Mouse (Mus musculus) limb, embryonic 12.5 days (tissue): ENCODE results near the gene Setx. TPM values are rescaled to one million over a fixed set of nuclear protein-coding genes. Genes with fewer than 3 reads are reported as not detected.
A peak's percentile ranks its signal among the peaks of the same experiment; 100 is the strongest.
"Not testable (repeated sequence)": the region's sequence is repeated elsewhere in the genome, so short reads cannot be mapped to it uniquely, and the experiment has no call there.

Experiments
- ATAC-seq: fragments of 200-750 bp; cut with Nextera tagmentation; 2 replicates; pipeline ENCODE4 v1.8.0; 2017; ENCODE audit warnings: low read depth, moderate TSS enrichment; ENCODE audit not compliant: insufficient number of reproducible peaks, insufficient read depth, low FRiP score, low TSS enrichment
- H3K27ac ChIP-seq: fragments of 300-500 bp; sonication (generic); 2 replicates; pipeline ENCODE4 v1.5.1; 2016; ENCODE audit warnings: mild to moderate bottlenecking, moderate library complexity
- H3K27me3 ChIP-seq: fragments of 300-500 bp; sonication (generic); 2 replicates; pipeline ENCODE4 v1.6.1; 2016; ENCODE audit warnings: mild to moderate bottlenecking, moderate library complexity
- H3K36me3 ChIP-seq: fragments of 300-500 bp; sonication (generic); 2 replicates; pipeline ENCODE4 v1.6.1; 2016; ENCODE audit warnings: mild to moderate bottlenecking, moderate library complexity
- H3K4me1 ChIP-seq: fragments of 300-500 bp; sonication (generic); replicated peaks from 2 replicates; pipeline ENCODE4 v1.6.1; 2016
- H3K4me2 ChIP-seq: fragments of 300-500 bp; sonication (generic); 2 replicates; pipeline ENCODE4 v1.6.1; 2016; ENCODE audit warnings: mild to moderate bottlenecking, moderate library complexity
- H3K4me3 ChIP-seq: fragments of 300-500 bp; sonication (generic); replicated peaks from 2 replicates; pipeline ENCODE4 v1.5.1; 2016; ENCODE audit warnings: mild to moderate bottlenecking
- H3K9ac ChIP-seq: fragments of 300-500 bp; sonication (generic); replicated peaks from 2 replicates; pipeline ENCODE4 v1.6.1; 2016; ENCODE audit warnings: mild to moderate bottlenecking, moderate library complexity
- H3K9me3 ChIP-seq: fragments of 300-500 bp; sonication (generic); 2 replicates; pipeline ENCODE4 v1.6.1; 2016; ENCODE audit warnings: mild to moderate bottlenecking, moderate library complexity
- WGBS: fragments of 180-500 bp; shearing (Covaris S2); methylation state at CpG from one replicate; pipeline ENCODE4 v1.1.7; 2016; 5-methylcytosine and 5-hydroxymethylcytosine counted together
- polyA plus RNA-seq: library from polyadenylated mRNA; unstranded; fragments of >200 nt; fragmentation: Nextera tagmentation; extraction: Ambion mirVana; gene quantifications from 2 replicates; pipeline ENCODE4 v1.2.1, GENCODE M21; 2016

Gene Setx
- polyA plus RNA-seq, 1 experiment from 2014 or later: 14.8 TPM

DNA sequence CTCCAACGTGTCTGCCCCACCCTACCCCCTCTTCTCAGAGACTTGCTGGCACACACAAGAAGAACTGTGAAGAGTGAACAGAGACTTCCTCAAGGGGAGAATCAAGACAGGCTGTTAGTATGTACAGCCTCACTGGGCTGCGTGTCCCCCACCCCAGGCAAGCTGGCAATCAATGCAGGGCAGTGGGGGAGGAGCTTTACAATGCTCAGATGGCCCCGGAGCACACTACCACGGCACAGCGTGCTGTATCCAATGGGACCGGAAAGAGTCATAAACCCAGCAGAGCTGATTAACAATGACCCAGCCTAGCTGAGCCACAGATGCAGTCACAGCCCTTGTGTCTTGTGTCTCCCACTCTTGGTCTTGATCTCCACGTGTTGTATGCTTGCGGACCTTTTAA is 25.2 kb upstream of the Setx start:
- H3K36me3 ChIP-seq: no peaks in the 10 kb centered on the region
- no peak overlapping the region for H3K9ac ChIP-seq
- no peaks in the 10 kb centered on the region for H3K27me3 ChIP-seq
- no peak for ATAC-seq
- no peak overlapping the region for H3K4me3 ChIP-seq
- H3K9me3 ChIP-seq: no peaks in the 10 kb centered on the region
- no peak overlapping the region for H3K27ac ChIP-seq
- 40% methylated on average over 8 of the region's 8 CpGs for WGBS
- peaks cover 6% of the 10 kb centered on the region; the same call in 1 of the 2 replicates for H3K4me1 ChIP-seq
- no peak overlapping the region for H3K4me2 ChIP-seq

DNA sequence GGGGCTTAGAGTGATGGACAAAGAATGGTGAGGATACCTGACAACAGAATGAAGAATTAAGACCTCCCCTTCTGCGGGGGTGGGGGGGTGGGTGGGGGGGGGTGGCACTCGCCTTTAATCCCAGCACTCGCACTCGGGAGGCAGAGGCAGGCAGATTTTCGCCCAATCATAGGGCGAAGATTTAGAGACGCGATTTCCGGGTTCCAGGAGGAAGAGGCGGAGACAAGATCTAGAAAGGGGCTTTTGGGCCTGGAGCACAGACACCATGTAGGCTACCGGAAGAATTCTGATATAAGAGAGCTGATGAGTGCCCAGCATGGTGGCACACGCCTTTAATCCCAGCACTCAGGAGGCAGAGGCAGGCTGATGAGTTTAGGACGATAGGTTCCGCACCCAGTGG is 24.3 kb upstream of the Setx start:
- no peak for ATAC-seq
- WGBS: 87% methylated on average over 14 of the region's 14 CpGs
- Histone ChIP-seq H3K9me3 (no peaks in the 10 kb centered on the region), H3K4me2 (no peak overlapping the region), H3K27me3 (no peaks in the 10 kb centered on the region), H3K4me3 (no peak overlapping the region), H3K9ac (no peak overlapping the region), H3K4me1 (peaks cover 6% of the 10 kb centered on the region; the same call in 1 of the 2 replicates), H3K27ac (no peak overlapping the region), H3K36me3 (no peaks in the 10 kb centered on the region)

DNA sequence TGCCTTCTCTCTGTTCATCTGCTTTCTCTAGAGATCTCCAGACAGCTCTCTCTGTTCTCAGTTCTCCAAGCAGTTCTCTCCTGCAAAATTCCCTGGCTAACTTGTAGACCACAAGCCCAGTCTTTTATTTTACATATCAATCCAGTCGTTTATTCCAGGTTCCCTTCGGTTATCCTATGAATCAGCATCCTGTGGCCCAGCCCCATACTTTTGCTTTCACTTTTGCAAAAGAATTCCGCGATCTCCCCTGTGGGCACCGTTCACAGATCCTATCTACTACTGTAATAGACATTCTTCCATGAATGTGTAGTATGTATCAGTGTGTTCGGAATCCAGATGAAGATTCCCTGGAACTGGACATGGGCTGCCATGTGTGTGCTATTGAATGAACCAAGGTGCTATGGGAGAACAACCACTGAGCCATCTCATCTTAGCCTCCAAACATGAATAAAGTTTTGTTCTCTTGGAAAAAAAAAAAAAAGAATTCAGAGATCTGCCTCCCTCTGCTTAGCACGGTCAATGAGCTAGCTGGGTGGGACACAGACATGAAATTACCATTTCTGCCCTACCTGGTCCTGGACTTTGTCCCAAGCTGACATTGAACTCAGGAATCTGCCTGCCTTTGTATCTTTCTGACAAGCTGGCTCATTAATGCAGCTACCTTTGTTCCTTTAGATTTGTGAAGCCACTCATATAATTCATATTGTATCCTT is 23.0 kb upstream of the Setx start:
- 80% methylated on average over 7 of the region's 7 CpGs for whole genome bisulfite sequencing
- H3K9me3 ChIP-seq: no peaks in the 10 kb centered on the region
- no peak for ATAC-seq
- no peak overlapping the region for H3K4me3 ChIP-seq
- H3K4me2 ChIP-seq: no peak overlapping the region
- H3K4me1 ChIP-seq: peaks cover 6% of the 10 kb centered on the region; the same call in 1 of the 2 replicates
- H3K27ac ChIP-seq: no peak overlapping the region
- H3K36me3 ChIP-seq: no peaks in the 10 kb centered on the region
- no peaks in the 10 kb centered on the region for H3K27me3 ChIP-seq
- H3K9ac ChIP-seq: no peak overlapping the region; the same call in 1 of the 2 replicates

DNA sequence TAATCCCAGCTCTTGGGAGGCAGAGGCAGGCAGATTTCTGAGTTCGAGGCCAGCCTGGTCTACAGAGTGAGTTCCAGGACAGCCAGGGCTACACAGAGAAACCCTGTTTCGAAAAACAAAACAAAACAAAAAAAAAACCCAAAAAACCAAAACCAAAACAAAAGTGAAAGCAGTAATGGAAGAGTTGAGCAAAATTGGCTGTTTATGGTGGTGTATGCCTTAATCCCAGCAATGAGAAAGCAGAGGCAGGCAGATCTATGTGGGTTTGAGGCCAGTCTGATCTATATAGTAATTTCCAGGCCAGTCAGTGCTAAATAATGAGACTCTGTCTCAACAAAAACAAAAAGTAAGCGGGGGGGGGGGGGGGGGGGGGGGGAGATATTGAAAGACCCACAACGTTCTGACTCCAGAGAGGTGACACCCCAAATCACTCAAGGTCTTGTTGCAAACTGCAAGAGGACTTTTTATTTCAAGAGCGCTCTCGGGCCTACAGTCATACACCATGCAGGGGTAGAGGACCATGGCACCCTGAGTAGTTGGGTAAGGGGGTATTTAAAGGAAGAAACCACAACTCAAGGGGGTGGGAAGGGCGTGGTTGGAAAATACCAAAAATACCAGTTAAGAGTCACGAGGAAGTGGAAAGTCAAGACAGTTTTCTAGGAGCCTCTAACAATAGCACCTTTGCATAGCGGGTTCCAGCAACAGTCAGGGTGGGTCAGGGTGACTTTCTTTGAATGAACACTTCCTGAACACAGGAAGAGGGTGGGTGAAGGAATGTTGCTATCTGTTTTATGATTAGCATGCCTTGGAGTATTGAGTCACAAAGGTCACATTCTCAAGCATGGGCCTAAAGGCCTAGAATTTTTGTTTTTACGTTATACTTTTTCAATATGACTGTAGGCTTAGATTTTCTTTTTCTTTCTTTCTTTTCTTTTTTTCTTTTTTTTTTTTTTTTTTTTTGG is 21.3 kb upstream of the Setx start:
- not testable (repeated sequence) for H3K36me3 ChIP-seq, H3K27me3 ChIP-seq, ATAC-seq, H3K9me3 ChIP-seq, H3K4me2 ChIP-seq, H3K4me1 ChIP-seq, H3K27ac ChIP-seq, H3K9ac ChIP-seq, H3K4me3 ChIP-seq
- WGBS: 86% methylated on average over 9 of the region's 10 CpGs

DNA sequence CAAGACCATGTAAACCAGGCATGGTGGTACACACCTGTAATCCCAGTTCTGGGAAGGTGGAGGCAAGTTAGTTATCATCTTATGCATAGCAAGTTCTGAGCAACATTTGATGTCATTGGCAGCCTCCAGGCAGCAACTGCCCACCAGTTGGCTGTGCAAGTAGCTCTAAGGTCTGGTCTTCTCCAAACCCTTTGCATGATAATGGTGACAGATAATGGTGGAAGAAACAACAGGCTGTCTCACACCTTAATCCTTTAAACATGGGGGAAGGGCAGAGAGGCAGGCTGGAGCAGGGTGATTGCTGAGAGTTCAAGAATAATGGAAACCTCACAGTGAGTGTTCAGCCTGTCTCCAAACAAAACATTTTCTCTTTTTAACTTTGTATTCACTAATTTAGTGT is 3.0 kb upstream of the Setx start:
- H3K4me2 ChIP-seq: no peak overlapping the region
- peaks cover under 1% of the 10 kb centered on the region; the same call in 1 of the 2 replicates for H3K4me1 ChIP-seq
- no peak overlapping the region for H3K4me3 ChIP-seq
- no peaks in the 10 kb centered on the region for H3K36me3 ChIP-seq
- no peak overlapping the region for H3K27ac ChIP-seq
- ATAC-seq: no peak
- H3K9ac ChIP-seq: no peak overlapping the region
- no peaks in the 10 kb centered on the region for H3K27me3 ChIP-seq
- no peaks in the 10 kb centered on the region for H3K9me3 ChIP-seq

DNA sequence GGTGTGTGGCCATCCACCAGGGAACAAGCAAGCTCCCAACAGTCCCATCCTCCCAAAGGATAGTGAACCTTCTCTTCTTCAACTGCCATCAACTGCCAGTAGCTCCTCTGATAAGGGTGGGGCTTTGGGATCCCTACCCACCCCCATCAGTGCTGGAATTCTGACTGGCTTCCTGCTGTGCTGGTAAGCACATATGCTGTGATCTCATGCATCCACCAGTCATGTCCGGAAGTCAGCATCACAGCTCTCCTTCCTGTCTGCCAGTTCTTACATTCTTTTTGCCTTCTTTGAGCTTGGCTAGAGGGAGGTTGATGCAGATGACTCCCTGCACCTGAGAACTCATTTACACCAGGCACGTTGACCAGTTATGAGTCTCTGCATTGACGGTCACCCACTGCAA is 1.5 kb upstream of the Setx start:
- ATAC-seq: no peak
- Histone ChIP-seq H3K4me1 (peaks cover 10% of the 10 kb centered on the region), H3K9me3 (no peaks in the 10 kb centered on the region), H3K27ac (no peak overlapping the region), H3K36me3 (peaks cover 11% of the 10 kb centered on the region), H3K27me3 (no peaks in the 10 kb centered on the region), H3K4me2 (no peak overlapping the region), H3K9ac (no peak overlapping the region), H3K4me3 (no peak overlapping the region)
- 75% methylated on average over 3 of the region's 3 CpGs for WGBS

DNA sequence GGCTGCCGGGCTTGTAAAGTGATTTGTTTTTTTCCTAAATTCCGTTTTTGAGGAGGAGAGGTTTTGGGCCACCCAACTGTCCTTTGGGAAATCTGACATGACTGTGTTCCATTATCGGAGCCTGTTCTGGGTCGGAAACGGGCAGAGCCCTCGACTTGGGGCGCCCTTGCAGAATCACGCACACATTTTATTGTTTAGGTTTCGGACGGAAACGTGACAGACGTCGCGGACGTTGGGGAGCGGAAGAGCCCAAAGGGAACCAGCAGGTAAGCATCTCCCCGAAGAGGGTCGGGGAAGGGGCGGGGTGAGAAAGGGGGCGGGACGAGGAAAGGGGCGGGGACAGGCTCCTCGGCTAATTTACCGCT is 572 bp downstream of the Setx start:
- Histone ChIP-seq H3K27me3 (no peaks in the 10 kb centered on the region), H3K4me2 (peak overlapping the region; percentile 78), H3K36me3 (peaks cover 31% of the 10 kb centered on the region), H3K4me3 (peak overlapping the region; percentile 72), H3K27ac (peak overlapping the region; percentile 64), H3K4me1 (peaks cover 10% of the 10 kb centered on the region), H3K9me3 (no peaks in the 10 kb centered on the region), H3K9ac (peak overlapping the region; percentile 34; the same call in 1 of the 2 replicates)
- WGBS: under 1% methylated on average over 24 of the region's 24 CpGs
- ATAC-seq: no peak

DNA sequence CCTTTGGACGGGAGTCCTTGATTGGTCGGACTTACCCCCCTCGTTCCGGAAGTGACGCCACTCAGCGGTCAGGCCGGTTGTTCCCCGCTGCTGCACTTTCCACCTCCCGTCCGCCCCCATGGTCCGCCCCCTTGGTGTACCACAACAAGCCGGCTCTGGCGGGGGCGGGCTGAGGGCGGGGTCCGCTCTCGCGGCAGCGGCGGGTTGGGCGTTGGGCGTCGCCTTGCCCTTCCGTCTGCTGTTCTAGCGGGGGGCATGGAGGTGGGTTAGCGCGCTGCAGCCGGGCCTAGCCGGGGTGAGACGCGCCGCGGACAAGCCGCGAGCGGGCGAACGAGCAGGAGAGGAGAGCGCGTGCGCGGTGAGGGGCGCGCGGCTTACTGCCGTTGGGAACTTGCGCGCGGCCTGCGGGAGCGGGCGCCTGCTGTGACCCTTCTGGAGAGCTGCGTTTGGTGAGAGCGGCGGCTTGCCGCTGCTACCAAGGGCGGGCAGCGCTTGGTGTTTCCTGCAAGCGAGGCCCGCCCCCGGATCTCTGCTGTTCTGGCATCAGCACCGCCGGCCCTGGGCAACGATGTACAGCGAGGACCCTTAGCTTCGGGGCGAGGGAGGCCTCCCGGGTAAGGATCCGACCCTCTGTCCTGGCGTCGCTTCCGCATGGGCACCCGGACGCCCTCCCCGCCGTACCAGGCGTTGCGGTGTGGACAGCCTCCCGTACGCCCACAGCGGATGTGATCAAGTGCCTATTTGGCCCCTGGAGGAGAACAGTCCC is 1.1 kb downstream of the Setx start:
- Histone ChIP-seq H3K9ac (peak overlapping the region; percentile 76), H3K27me3 (no peaks in the 10 kb centered on the region), H3K9me3 (no peaks in the 10 kb centered on the region), H3K4me1 (peaks cover 10% of the 10 kb centered on the region), H3K27ac (peak overlapping the region; percentile 95), H3K4me3 (peak overlapping the region; percentile 72), H3K4me2 (peak overlapping the region; percentile 78), H3K36me3 (peaks cover 37% of the 10 kb centered on the region)
- WGBS: under 1% methylated on average over 80 of the region's 81 CpGs
- ATAC-seq: peak; percentile 98

DNA sequence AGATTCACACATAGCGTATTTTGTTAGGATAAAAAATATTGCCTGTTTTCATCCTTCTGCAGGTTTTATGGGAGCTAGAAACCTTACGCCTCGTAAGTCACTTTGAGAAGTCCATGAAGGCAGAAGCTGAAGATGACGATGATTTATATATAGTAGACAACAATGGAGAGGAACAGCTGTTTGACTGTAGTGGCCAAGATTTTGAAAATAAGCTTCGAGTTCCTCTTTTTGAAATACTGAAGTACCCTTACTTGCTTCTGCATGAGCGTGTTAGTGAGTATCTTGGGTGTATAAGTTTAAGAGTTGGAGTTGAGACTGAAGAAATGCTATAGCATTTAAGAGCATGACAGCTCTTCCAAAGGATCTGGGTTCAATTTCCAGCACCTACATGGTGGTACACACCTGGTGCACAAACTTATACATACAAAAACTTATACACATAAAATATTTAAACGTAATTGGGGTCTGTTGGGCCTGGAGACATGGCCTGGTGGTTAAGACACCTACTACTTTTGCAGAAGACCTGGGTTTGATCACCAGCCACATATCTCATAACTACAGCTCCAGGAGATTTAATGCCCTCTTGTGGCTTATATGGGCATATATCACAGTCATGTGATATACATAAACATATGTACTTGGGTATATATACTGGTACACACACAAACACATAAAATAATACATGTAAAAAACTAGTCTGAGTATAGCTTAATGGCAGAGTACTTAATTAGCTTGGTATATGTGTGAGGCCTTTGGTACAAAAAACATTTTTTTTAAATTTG is 6.3 kb downstream of the Setx start:
- 95% methylated on average over 7 of the region's 7 CpGs for WGBS
- Histone ChIP-seq H3K27me3 (no peaks in the 10 kb centered on the region), H3K27ac (no peak overlapping the region), H3K9ac (no peak overlapping the region), H3K36me3 (peaks cover 78% of the 10 kb centered on the region), H3K4me2 (no peak overlapping the region), H3K4me3 (no peak overlapping the region), H3K9me3 (no peaks in the 10 kb centered on the region), H3K4me1 (peaks cover 10% of the 10 kb centered on the region)
- ATAC-seq: no peak

DNA sequence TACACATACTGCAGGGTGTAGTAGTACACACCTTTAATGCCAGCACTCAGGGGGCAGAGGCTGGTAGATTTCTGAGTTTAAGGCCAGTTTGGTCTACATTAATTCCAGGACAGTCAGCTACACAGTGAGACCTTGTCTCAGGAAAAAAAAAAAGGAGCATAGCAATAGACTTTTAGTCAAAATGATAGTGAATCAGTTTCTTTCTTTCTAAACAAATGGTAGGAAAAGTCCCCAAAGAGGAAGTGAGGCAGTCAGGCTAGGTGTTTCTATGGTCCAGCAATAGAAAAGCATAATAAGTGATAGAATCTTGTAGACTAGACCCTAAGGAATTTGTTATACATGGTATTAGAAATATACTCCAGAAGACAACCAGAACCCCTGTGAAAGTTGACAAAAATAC is 11.2 kb downstream of the Setx start:
- Histone ChIP-seq H3K9me3 (no peaks in the 10 kb centered on the region), H3K4me1 (no peaks in the 10 kb centered on the region), H3K4me3 (no peak overlapping the region), H3K27ac (no peak overlapping the region), H3K27me3 (no peaks in the 10 kb centered on the region), H3K9ac (no peak overlapping the region), H3K36me3 (peaks cover 79% of the 10 kb centered on the region), H3K4me2 (no peak overlapping the region)
- ATAC-seq: no peak
